Mouse (Mus musculus): ENCODE results near the gene Sh3gl3.

The Sh3gl3 gene

GRCm38 (mm10) chr7:82293441-82293840 lies 119.8 kb downstream of the Sh3gl3 start:
- no peak for DNase-seq (ENCODE audit: low read depth)

- DNase-seq (ENCODE audit: low read depth), result no peak
Measured at GRCm38 (mm10) chr7:82294083-82294482, 120.4 kb downstream of the Sh3gl3 start.

- DNase-seq (ENCODE audit: low read depth), result no peak
Measured at GRCm38 (mm10) chr7:82294611-82295010, 121.0 kb downstream of the Sh3gl3 start.

GRCm38 (mm10) chr7:82308398-82308797 lies 134.8 kb downstream of the Sh3gl3 start:
- no peak for DNase-seq (ENCODE audit: low read depth)

- no peak for DNase-seq (ENCODE audit: low read depth)
Measured at GRCm38 (mm10) chr7:82318515-82318914, 144.9 kb downstream of the Sh3gl3 start.

GRCm38 (mm10) chr7:82326616-82327015 lies 153.0 kb downstream of the Sh3gl3 start:
- DNase-seq (ENCODE audit: low read depth), result no peak

- no peak for DNase-seq (ENCODE audit: low read depth)
Measured at GRCm38 (mm10) chr7:82327201-82327600, 153.6 kb downstream of the Sh3gl3 start.

GRCm38 (mm10) chr7:82327881-82328280 lies 154.2 kb downstream of the Sh3gl3 start:
- DNase-seq (ENCODE audit: low read depth), result no peak

GRCm38 (mm10) chr7:82329831-82330230 lies 156.2 kb downstream of the Sh3gl3 start:
- no peak for DNase-seq (ENCODE audit: low read depth)

- no peak for DNase-seq (ENCODE audit: low read depth)
Measured at GRCm38 (mm10) chr7:82330860-82331259, 157.2 kb downstream of the Sh3gl3 start.

GRCm38 (mm10) chr7:82334000-82334399 lies 160.4 kb downstream of the Sh3gl3 start:
- no peak for DNase-seq (ENCODE audit: low read depth)

- DNase-seq (ENCODE audit: low read depth), result no peak
Measured at GRCm38 (mm10) chr7:82335211-82336121, 161.8 kb downstream of the Sh3gl3 start, which contains the start of gene Adamtsl3. Adamtsl3 (plus strand) TSS chr7:82335694.

GRCm38 (mm10) chr7:82336132-82336531 lies 162.5 kb downstream of the Sh3gl3 start:
- no peak for DNase-seq (ENCODE audit: low read depth)

GRCm38 (mm10) chr7:82338121-82338520 lies 164.5 kb downstream of the Sh3gl3 start:
- DNase-seq (ENCODE audit: low read depth), result no peak

GRCm38 (mm10) chr7:82338532-82338931 lies 164.9 kb downstream of the Sh3gl3 start:
- DNase-seq (ENCODE audit: low read depth), result no peak

GRCm38 (mm10) chr7:82339214-82339613 lies 165.6 kb downstream of the Sh3gl3 start:
- peak; percentile 23 for DNase-seq (ENCODE audit: low read depth)

GRCm38 (mm10) chr7:82341476-82341875 lies 167.8 kb downstream of the Sh3gl3 start:
- DNase-seq (ENCODE audit: low read depth), result no peak

GRCm38 (mm10) chr7:82346706-82347105 lies 173.1 kb downstream of the Sh3gl3 start:
- DNase-seq (ENCODE audit: low read depth), result no peak

- no peak for DNase-seq (ENCODE audit: low read depth)
Measured at GRCm38 (mm10) chr7:82349796-82350195, 176.2 kb downstream of the Sh3gl3 start.

- no peak for DNase-seq (ENCODE audit: low read depth)
Measured at GRCm38 (mm10) chr7:82350421-82350820, 176.8 kb downstream of the Sh3gl3 start.
